Mouse (Mus musculus) intestine, embryonic 15.5 days (tissue): ENCODE measurements around the gene Pdia5. TPM values are rescaled to one million over a fixed set of nuclear protein-coding genes. Genes with fewer than 3 reads are reported as not detected.

Experiments used
- ATAC-seq: fragments of 200-750 bp; cut with Nextera tagmentation; 2 replicates; pipeline ENCODE4 v1.8.0; 2017; ENCODE audit warnings: moderate TSS enrichment, moderate library complexity
- H3K27ac ChIP-seq: fragments of 300-500 bp; sonication (generic); 2 replicates; pipeline ENCODE4 v1.5.1; 2015; ENCODE audit warnings: mild to moderate bottlenecking, inconsistent platforms
- H3K27me3 ChIP-seq: fragments of 300-500 bp; sonication (generic); replicated peaks from 2 replicates; pipeline ENCODE4 v1.6.1; 2015; ENCODE audit warnings: inconsistent platforms
- H3K36me3 ChIP-seq: fragments of 300-500 bp; sonication (generic); 2 replicates; pipeline ENCODE4 v1.6.1; 2015; ENCODE audit warnings: inconsistent platforms
- H3K4me1 ChIP-seq: fragments of 300-500 bp; sonication (generic); replicated peaks from 2 replicates; pipeline ENCODE4 v1.6.1; 2015; ENCODE audit warnings: inconsistent platforms
- H3K4me2 ChIP-seq: fragments of 300-500 bp; sonication (generic); replicated peaks from 2 replicates; pipeline ENCODE4 v1.6.1; 2015; ENCODE audit warnings: mild to moderate bottlenecking, inconsistent platforms
- H3K4me3 ChIP-seq: fragments of 300-500 bp; sonication (generic); replicated peaks from 2 replicates; pipeline ENCODE4 v1.5.1; 2015; ENCODE audit warnings: inconsistent platforms
- H3K9ac ChIP-seq: fragments of 300-500 bp; sonication (generic); 2 replicates; pipeline ENCODE4 v1.6.1; 2015; ENCODE audit warnings: inconsistent platforms
- H3K9me3 ChIP-seq: fragments of 300-500 bp; sonication (generic); 2 replicates; pipeline ENCODE4 v1.6.1; 2016; ENCODE audit warnings: inconsistent platforms
- WGBS: fragments of 180-500 bp; shearing (Covaris S2); methylation state at CpG from one replicate; pipeline ENCODE4 v1.1.7; 2015; 5-methylcytosine and 5-hydroxymethylcytosine counted together
- polyA plus RNA-seq: library from polyadenylated mRNA; unstranded; fragments of >200 nt; fragmentation: Nextera tagmentation; extraction: Ambion mirVana; gene quantifications from 2 replicates; pipeline ENCODE4 v1.2.1, GENCODE M21; 2015

Gene Pdia5
- polyA plus RNA-seq = 50.1 and 59.3 TPM in 2 replicates

GRCm38 (mm10) chr16:35490231-35491070, at the start of gene Pdia5:
Gene Pdia5 (minus strand): TSS chr16:35490873.
- peak; percentile 97 for ATAC-seq
- Histone ChIP-seq H3K9me3 (no peaks in the 10 kb centered on the region), H3K4me2 (peak within 1 kb of the TSS; percentile 93), H3K4me1 (peaks cover 23% of the 10 kb centered on the region), H3K36me3 (no peaks in the 10 kb centered on the region), H3K27me3 (no peaks in the 10 kb centered on the region), H3K4me3 (peak within 1 kb of the TSS; percentile 82), H3K9ac (peak within 1 kb of the TSS; percentile 69), H3K27ac (no peak within 1 kb of the TSS)
- WGBS = under 1% methylated on average over 66 of the region's 66 CpGs

GRCm38 (mm10) chr16:35539041-35539440, 48.4 kb upstream of the Pdia5 start:
- no peak overlapping the region for H3K4me3 ChIP-seq
- peaks cover 26% of the 10 kb centered on the region for H3K4me1 ChIP-seq
- 53% methylated on average over 10 of the region's 10 CpGs for WGBS
- peaks cover 43% of the 10 kb centered on the region for H3K27me3 ChIP-seq
- no peak overlapping the region for H3K4me2 ChIP-seq
- ATAC-seq = no peak
- H3K27ac ChIP-seq = no peak overlapping the region
- no peaks in the 10 kb centered on the region for H3K36me3 ChIP-seq
- H3K9me3 ChIP-seq = no peaks in the 10 kb centered on the region
- no peak overlapping the region for H3K9ac ChIP-seq

- H3K27me3 ChIP-seq = peaks cover 35% of the 10 kb centered on the region
- no peaks in the 10 kb centered on the region for H3K9me3 ChIP-seq
- H3K4me1 ChIP-seq = peaks cover 24% of the 10 kb centered on the region
- no peak overlapping the region for H3K27ac ChIP-seq
- no peak for ATAC-seq
- WGBS = 58% methylated on average over 8 of the region's 8 CpGs
- H3K4me3 ChIP-seq = no peak overlapping the region
- H3K9ac ChIP-seq = no peak overlapping the region
- H3K4me2 ChIP-seq = no peak overlapping the region
- H3K36me3 ChIP-seq = no peaks in the 10 kb centered on the region
Observed at GRCm38 (mm10) chr16:35537651-35538050, 47.0 kb upstream of the Pdia5 start.

- H3K27me3 ChIP-seq = peaks cover 16% of the 10 kb centered on the region
- H3K4me2 ChIP-seq = no peak overlapping the region
- ATAC-seq = no peak
- H3K27ac ChIP-seq = no peak overlapping the region
- H3K4me1 ChIP-seq = no peaks in the 10 kb centered on the region
- H3K9me3 ChIP-seq = no peaks in the 10 kb centered on the region
- H3K4me3 ChIP-seq = no peak overlapping the region
- 63% methylated on average over 3 of the region's 3 CpGs for WGBS
- no peaks in the 10 kb centered on the region for H3K36me3 ChIP-seq
- no peak overlapping the region for H3K9ac ChIP-seq
Observed at GRCm38 (mm10) chr16:35534630-35535029, 44.0 kb upstream of the Pdia5 start.

- no peak for ATAC-seq
- 71% methylated on average over 4 of the region's 4 CpGs for WGBS
- Histone ChIP-seq H3K36me3 (no peaks in the 10 kb centered on the region), H3K4me3 (no peak overlapping the region), H3K9ac (no peak overlapping the region), H3K4me1 (peaks cover 1% of the 10 kb centered on the region; the same call in 1 of the 2 replicates), H3K27ac (no peak overlapping the region), H3K4me2 (no peak overlapping the region), H3K27me3 (no peaks in the 10 kb centered on the region), H3K9me3 (no peaks in the 10 kb centered on the region)
Observed at GRCm38 (mm10) chr16:35524200-35524599, 33.5 kb upstream of the Pdia5 start.

- H3K4me3 ChIP-seq = no peak overlapping the region
- H3K27ac ChIP-seq = no peak overlapping the region
- H3K4me2 ChIP-seq = no peak overlapping the region
- H3K36me3 ChIP-seq = no peaks in the 10 kb centered on the region
- ATAC-seq = no peak
- H3K4me1 ChIP-seq = peaks cover 16% of the 10 kb centered on the region
- no peaks in the 10 kb centered on the region for H3K9me3 ChIP-seq
- WGBS = 56% methylated on average over 7 of the region's 7 CpGs
- H3K27me3 ChIP-seq = no peaks in the 10 kb centered on the region
- H3K9ac ChIP-seq = no peak overlapping the region
Observed at GRCm38 (mm10) chr16:35519245-35519644, 28.6 kb upstream of the Pdia5 start.

- H3K9me3 ChIP-seq = no peaks in the 10 kb centered on the region
- H3K27ac ChIP-seq = peak overlapping the region; percentile 10; the same call in 1 of the 2 replicates
- peak overlapping the region; percentile 48 for H3K4me2 ChIP-seq
- ATAC-seq = peak; percentile 39
- no peaks in the 10 kb centered on the region for H3K36me3 ChIP-seq
- no peaks in the 10 kb centered on the region for H3K27me3 ChIP-seq
- WGBS = 33% methylated on average over 23 of the region's 23 CpGs
- H3K4me1 ChIP-seq = peaks cover 16% of the 10 kb centered on the region
- peak overlapping the region; percentile 4; the same call in 1 of the 2 replicates for H3K4me3 ChIP-seq
- no peak overlapping the region for H3K9ac ChIP-seq
Observed at GRCm38 (mm10) chr16:35517976-35518951, 27.6 kb upstream of the Pdia5 start.

- 70% methylated on average over 21 of the region's 21 CpGs for WGBS
- no peaks in the 10 kb centered on the region for H3K27me3 ChIP-seq
- no peaks in the 10 kb centered on the region for H3K36me3 ChIP-seq
- H3K4me1 ChIP-seq = peaks cover 16% of the 10 kb centered on the region
- H3K27ac ChIP-seq = no peak overlapping the region
- H3K4me2 ChIP-seq = no peak overlapping the region
- no peaks in the 10 kb centered on the region for H3K9me3 ChIP-seq
- no peak overlapping the region for H3K4me3 ChIP-seq
- no peak for ATAC-seq
- no peak overlapping the region for H3K9ac ChIP-seq
Observed at GRCm38 (mm10) chr16:35515977-35516612, 25.4 kb upstream of the Pdia5 start.

GRCm38 (mm10) chr16:35509331-35510070, 18.8 kb upstream of the Pdia5 start:
- no peak overlapping the region for H3K9ac ChIP-seq
- H3K9me3 ChIP-seq = no peaks in the 10 kb centered on the region
- H3K4me1 ChIP-seq = no peaks in the 10 kb centered on the region
- no peak overlapping the region for H3K27ac ChIP-seq
- WGBS = 51% methylated on average over 11 of the region's 11 CpGs
- no peak overlapping the region for H3K4me3 ChIP-seq
- no peak for ATAC-seq
- no peaks in the 10 kb centered on the region for H3K36me3 ChIP-seq
- no peak overlapping the region for H3K4me2 ChIP-seq
- H3K27me3 ChIP-seq = no peaks in the 10 kb centered on the region

GRCm38 (mm10) chr16:35508581-35508980, 17.9 kb upstream of the Pdia5 start:
- ATAC-seq = no peak
- H3K4me1 ChIP-seq = no peaks in the 10 kb centered on the region
- H3K9ac ChIP-seq = no peak overlapping the region
- H3K4me3 ChIP-seq = no peak overlapping the region
- H3K4me2 ChIP-seq = no peak overlapping the region
- H3K36me3 ChIP-seq = no peaks in the 10 kb centered on the region
- no peaks in the 10 kb centered on the region for H3K27me3 ChIP-seq
- H3K27ac ChIP-seq = no peak overlapping the region
- WGBS = 77% methylated on average over 6 of the region's 6 CpGs
- H3K9me3 ChIP-seq = no peaks in the 10 kb centered on the region

GRCm38 (mm10) chr16:35505786-35506185, 15.1 kb upstream of the Pdia5 start:
- Histone ChIP-seq H3K4me2 (no peak overlapping the region), H3K9me3 (no peaks in the 10 kb centered on the region), H3K27ac (no peak overlapping the region), H3K4me3 (no peak overlapping the region), H3K36me3 (no peaks in the 10 kb centered on the region), H3K27me3 (no peaks in the 10 kb centered on the region), H3K4me1 (no peaks in the 10 kb centered on the region), H3K9ac (no peak overlapping the region)
- 86% methylated on average over 4 of the region's 4 CpGs for WGBS
- no peak for ATAC-seq
